In genomic region chr6:31277792-31278191, GRCm38 (mm10) we compare ENCODE assay signal across 23 mouse cellular contexts.
DNase-seq lines count a peak whose midpoint lies in the region; ATAC-seq and TF ChIP-seq lines count a peak whose summit lies in the region.
"Had no signal": no experiment of that assay in that cellular context is flagged by ENCODE, and none has a peak within 500 bp of the region (broad histone marks: within the 10 kb centered on the region; RNA-seq: fewer than 3 reads in every experiment).

No protein-coding gene starts in this region.

- H3K4me2 ChIP-seq in hindbrain, postnatal 0 days (ENCODE audit: low read depth, low read length): no peak overlapping the region
- no peak overlapping the region for H3K4me2 ChIP-seq in hindbrain, embryonic 12.5 days (replicated peaks)
- no peak overlapping the region for H3K4me2 ChIP-seq in neural tube, embryonic 11.5 days (ENCODE audit: low read depth)
- no peak overlapping the region for H3K4me2 ChIP-seq in neural tube, embryonic 15.5 days
- H3K4me2 ChIP-seq: embryonic facial prominence, embryonic 15.5 days; kidney, embryonic 15.5 days; liver, embryonic 13.5 days; midbrain, embryonic 12.5 days; neural tube, embryonic 12.5 days had no signal

- ATAC-seq in cerebellum, adult (ENCODE audit: insufficient number of reproducible peaks, low FRiP score, low TSS enrichment): no peak
- ATAC-seq in hindbrain, postnatal 0 days: peak; percentile 59; the same call in 1 of the 2 replicates
- no peak for ATAC-seq in hindbrain, embryonic 12.5 days (ENCODE audit: low FRiP score)
- ATAC-seq in neural tube, embryonic 11.5 days (ENCODE audit: insufficient read depth, low FRiP score, low TSS enrichment): no peak
- no peak for ATAC-seq in neural tube, embryonic 15.5 days (ENCODE audit: low FRiP score)
- ATAC-seq: hindbrain, embryonic 16.5 days; intestine, embryonic 16.5 days had no signal

- TF ChIP-seq CTCF in hindbrain, postnatal 0 days (IDR thresholded peaks at IDR 0.05; ENCODE audit: low read depth): no peak

- H3K27ac ChIP-seq in hindbrain, postnatal 0 days: no peak overlapping the region
- H3K27ac ChIP-seq in hindbrain, embryonic 12.5 days: no peak overlapping the region
- no peak overlapping the region for H3K27ac ChIP-seq in neural tube, embryonic 11.5 days (ENCODE audit: low read depth, low read length)
- no peak overlapping the region for H3K27ac ChIP-seq in neural tube, embryonic 15.5 days (replicated peaks)
- H3K27ac ChIP-seq: embryonic facial prominence, embryonic 15.5 days; heart, embryonic 10.5 days; kidney, embryonic 15.5 days; liver, embryonic 13.5 days; midbrain, embryonic 12.5 days; neural tube, embryonic 12.5 days had no signal

- 41% methylated on average over 9 of the region's 9 CpGs for WGBS in hindbrain, postnatal 0 days
- 64% methylated on average over 9 of the region's 9 CpGs for WGBS in hindbrain, embryonic 12.5 days
- WGBS in neural tube, embryonic 11.5 days: 69% methylated on average over 9 of the region's 9 CpGs
- WGBS in neural tube, embryonic 15.5 days: 42% methylated on average over 9 of the region's 9 CpGs

- no peak overlapping the region for H3K4me3 ChIP-seq in hindbrain, postnatal 0 days (ENCODE audit: low read length)
- H3K4me3 ChIP-seq in hindbrain, embryonic 12.5 days: no peak overlapping the region
- H3K4me3 ChIP-seq in neural tube, embryonic 11.5 days (ENCODE audit: low read depth, low read length): no peak overlapping the region
- no peak overlapping the region for H3K4me3 ChIP-seq in neural tube, embryonic 15.5 days (replicated peaks)
- H3K4me3 ChIP-seq: embryonic facial prominence, embryonic 15.5 days; heart, embryonic 10.5 days; kidney, embryonic 15.5 days; liver, embryonic 13.5 days; midbrain, embryonic 12.5 days; neural tube, embryonic 12.5 days had no signal

- no peak overlapping the region for H3K9ac ChIP-seq in hindbrain, postnatal 0 days (replicated peaks; ENCODE audit: low read length)
- no peak overlapping the region for H3K9ac ChIP-seq in hindbrain, embryonic 12.5 days
- H3K9ac ChIP-seq in neural tube, embryonic 11.5 days (ENCODE audit: low read length): no peak overlapping the region
- H3K9ac ChIP-seq in neural tube, embryonic 15.5 days (replicated peaks): no peak overlapping the region
- H3K9ac ChIP-seq: embryonic facial prominence, embryonic 15.5 days; kidney, embryonic 15.5 days; liver, embryonic 13.5 days; midbrain, embryonic 12.5 days; neural tube, embryonic 12.5 days had no signal

- DNase-seq in cerebellum, adult 9-10 months: peak; percentile 26
- DNase-seq in hindbrain, postnatal 0 days (ENCODE audit: low spot score): peak; percentile 9
- peak; percentile 14 for DNase-seq in neural tube, embryonic 11.5 days (ENCODE audit: low spot score)
- DNase-seq in fibroblast of lung, adult 2 months (ENCODE audit: low read depth): peak; percentile 47
- no peak for DNase-seq in lung, postnatal 14 days
- DNase-seq: adrenal gland, postnatal 14 days; cerebellum, adult 11-12 months; embryo, embryonic 11 days; kidney, postnatal 36 days; liver, embryonic 13.5 days; lung, adult 2 months; right cerebral cortex, postnatal 14 days; spleen, adult 18-20 months had no signal

- no peaks in the 10 kb centered on the region for H3K4me1 ChIP-seq in hindbrain, postnatal 0 days (ENCODE audit: insufficient read depth, low read length)
- H3K4me1 ChIP-seq in hindbrain, embryonic 12.5 days: peaks cover 4% of the 10 kb centered on the region; the same call in 1 of the 2 replicates
- no peaks in the 10 kb centered on the region for H3K4me1 ChIP-seq in neural tube, embryonic 11.5 days (ENCODE audit: control insufficient read depth, insufficient read depth, low read length)
- no peaks in the 10 kb centered on the region for H3K4me1 ChIP-seq in neural tube, embryonic 15.5 days
- H3K4me1 ChIP-seq: embryonic facial prominence, embryonic 15.5 days; heart, embryonic 10.5 days; kidney, embryonic 15.5 days; liver, embryonic 13.5 days; midbrain, embryonic 12.5 days; neural tube, embryonic 12.5 days had no signal

- H3K9me3 ChIP-seq in hindbrain, postnatal 0 days (ENCODE audit: low read length): no peaks in the 10 kb centered on the region
- no peaks in the 10 kb centered on the region for H3K9me3 ChIP-seq in hindbrain, embryonic 12.5 days (replicated peaks)
- no peaks in the 10 kb centered on the region for H3K9me3 ChIP-seq in neural tube, embryonic 11.5 days (ENCODE audit: control insufficient read depth, low read length)
- no peaks in the 10 kb centered on the region for H3K9me3 ChIP-seq in neural tube, embryonic 15.5 days (replicated peaks)
- H3K9me3 ChIP-seq: embryonic facial prominence, embryonic 15.5 days; heart, embryonic 10.5 days; kidney, embryonic 15.5 days; liver, embryonic 13.5 days; midbrain, embryonic 12.5 days; neural tube, embryonic 12.5 days had no signal

- no peaks in the 10 kb centered on the region for H3K36me3 ChIP-seq in hindbrain, postnatal 0 days (ENCODE audit: insufficient read depth, low read length)
- no peaks in the 10 kb centered on the region for H3K36me3 ChIP-seq in hindbrain, embryonic 12.5 days
- no peaks in the 10 kb centered on the region for H3K36me3 ChIP-seq in neural tube, embryonic 11.5 days (ENCODE audit: control insufficient read depth, insufficient read depth, low read length)
- no peaks in the 10 kb centered on the region for H3K36me3 ChIP-seq in neural tube, embryonic 15.5 days
- H3K36me3 ChIP-seq: embryonic facial prominence, embryonic 15.5 days; heart, embryonic 10.5 days; kidney, embryonic 15.5 days; liver, embryonic 13.5 days; midbrain, embryonic 12.5 days; neural tube, embryonic 12.5 days had no signal

- no peaks in the 10 kb centered on the region for H3K27me3 ChIP-seq in hindbrain, postnatal 0 days (ENCODE audit: insufficient read depth, low read length)
- no peaks in the 10 kb centered on the region for H3K27me3 ChIP-seq in hindbrain, embryonic 12.5 days
- no peaks in the 10 kb centered on the region for H3K27me3 ChIP-seq in neural tube, embryonic 11.5 days (ENCODE audit: control insufficient read depth, insufficient read depth, low read length)
- H3K27me3 ChIP-seq in neural tube, embryonic 15.5 days (replicated peaks): no peaks in the 10 kb centered on the region
- H3K27me3 ChIP-seq: embryonic facial prominence, embryonic 15.5 days; kidney, embryonic 15.5 days; midbrain, embryonic 12.5 days; neural tube, embryonic 12.5 days had no signal
